Mouse (Mus musculus): ENCODE measurements at regions not wholly inside any gene's neighbourhood (a gene's known extent, or its start where the extent isn't known, plus 50 kb on each side); places are given as distances from the start of the nearest gene placed in this dataset.
"Not testable (repeated sequence)": the region's sequence is repeated elsewhere in the genome, so short reads cannot be mapped to it uniquely, and the experiment has no call there.

- no peak for DNase-seq
These were observed 167.7 kb downstream of the Nkx6-1 start for GRCm38 (mm10) chr5:101496924-101497697.

DNA sequence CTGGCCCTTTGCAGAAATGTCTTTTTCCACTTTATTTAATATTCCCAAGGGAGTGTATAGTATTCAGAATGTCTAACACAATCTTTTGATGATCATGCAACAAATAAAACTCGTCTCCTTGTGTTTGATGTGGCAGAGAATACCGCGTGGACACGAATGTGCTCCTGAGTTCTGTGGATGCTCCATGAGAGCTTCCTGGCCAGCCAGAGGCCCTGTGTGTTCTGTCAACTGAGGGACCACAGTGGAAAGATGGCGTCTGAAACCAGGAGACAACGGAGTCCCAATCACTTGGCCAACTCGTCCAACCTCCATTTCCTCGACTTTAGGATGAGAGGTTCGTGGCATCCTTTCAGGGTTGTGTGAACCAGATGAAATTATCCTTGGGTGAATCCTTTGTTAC lies 168.6 kb downstream of the Nkx6-1 start:
- no peak for DNase-seq

GRCm38 (mm10) chr5:101445792-101446191 lies 219.0 kb downstream of the Nkx6-1 start:
- no peak for DNase-seq

- DNase-seq = peak; percentile 16
These were observed 223.0 kb downstream of the Nkx6-1 start for GRCm38 (mm10) chr5:101441782-101442181.

- DNase-seq = no peak
These were observed 227.0 kb downstream of the Nkx6-1 start for GRCm38 (mm10) chr5:101437666-101438299.

- no peak for DNase-seq
These were observed 238.6 kb downstream of the Nkx6-1 start for GRCm38 (mm10) chr5:101426067-101426771.

DNA sequence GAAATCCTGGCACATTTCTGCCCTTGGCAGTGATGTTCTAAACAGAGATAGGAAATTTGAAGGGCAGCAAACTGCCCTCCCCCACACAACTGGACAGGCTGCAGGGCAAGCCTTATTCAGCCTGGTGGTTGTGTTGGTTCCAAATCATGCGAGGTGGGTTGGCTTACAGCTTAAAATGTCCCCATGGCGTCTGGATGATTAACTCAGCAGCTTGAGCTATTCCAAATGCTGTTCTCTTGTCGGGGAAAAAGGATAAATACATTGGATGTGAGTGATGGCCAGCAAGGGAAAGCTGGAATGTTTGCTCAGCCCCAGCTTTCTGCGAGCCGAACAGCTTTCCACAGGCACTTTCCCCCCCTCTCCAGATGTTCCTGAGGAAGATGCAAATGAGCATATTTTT lies 280.5 kb downstream of the Nkx6-1 start:
- DNase-seq = no peak

GRCm38 (mm10) chr5:101381361-101381760 lies 283.4 kb downstream of the Nkx6-1 start:
- no peak for DNase-seq

- DNase-seq = no peak
These were observed 288.1 kb downstream of the Nkx6-1 start for GRCm38 (mm10) chr5:101376657-101377056.

GRCm38 (mm10) chr5:101374129-101374528 lies 290.7 kb downstream of the Nkx6-1 start:
- DNase-seq = no peak

- DNase-seq = no peak
These were observed 292.6 kb downstream of the Nkx6-1 start for GRCm38 (mm10) chr5:101372204-101372603.

GRCm38 (mm10) chr5:101365364-101365763 lies 299.4 kb downstream of the Nkx6-1 start:
- peak; percentile 50 for DNase-seq

GRCm38 (mm10) chr5:101359986-101360385 lies 304.8 kb downstream of the Nkx6-1 start:
- no peak for DNase-seq

- no peak for DNase-seq
These were observed 319.4 kb downstream of the Nkx6-1 start for GRCm38 (mm10) chr5:101345406-101345805.

- DNase-seq = not testable (repeated sequence)
These were observed 328.4 kb downstream of the Nkx6-1 start for GRCm38 (mm10) chr5:101336361-101336760.

GRCm38 (mm10) chr5:101331825-101332224 lies 333.0 kb downstream of the Nkx6-1 start:
- DNase-seq = no peak

GRCm38 (mm10) chr5:101326122-101326521 lies 338.7 kb downstream of the Nkx6-1 start:
- no peak for DNase-seq

GRCm38 (mm10) chr5:101323041-101323950 lies 341.5 kb downstream of the Nkx6-1 start:
- no peak for DNase-seq

GRCm38 (mm10) chr5:101299986-101300385 lies 364.8 kb downstream of the Nkx6-1 start:
- no peak for DNase-seq

DNA sequence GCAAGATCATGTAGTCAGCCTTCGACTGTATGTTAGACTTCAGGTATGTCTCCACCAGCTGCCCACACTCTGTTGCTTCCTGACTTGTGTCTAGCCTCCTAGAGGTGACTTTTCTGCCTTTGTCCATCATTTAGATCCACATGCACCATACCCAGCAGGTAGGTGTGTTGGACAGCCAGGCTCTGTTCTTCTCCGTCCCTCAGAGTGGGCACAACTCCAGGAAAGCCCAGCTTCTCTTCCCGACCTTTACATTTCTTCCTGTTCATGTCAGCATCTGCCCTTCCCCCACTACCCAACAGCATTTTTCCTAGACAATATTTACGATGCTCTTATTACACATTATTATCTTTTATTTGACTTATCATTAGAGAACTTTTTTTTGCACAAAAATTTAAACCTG lies 366.4 kb downstream of the Nkx6-1 start:
- DNase-seq = no peak

GRCm38 (mm10) chr5:101297511-101298102 lies 367.2 kb downstream of the Nkx6-1 start:
- no peak for DNase-seq

- peak; percentile 8 for DNase-seq
These were observed 368.9 kb downstream of the Nkx6-1 start for GRCm38 (mm10) chr5:101295941-101296340.

Measured in gastrocnemius, postnatal 10 days (tissue).